Mouse (Mus musculus): ENCODE measurements around the gene Krt13. TPM values are rescaled to one million over a fixed set of nuclear protein-coding genes. Genes with fewer than 3 reads are reported as not detected.

Krt13 gene
- polyA plus RNA-seq (2016; fragmentation: Nextera tagmentation; extraction: Ambion mirVana) = not detected in 2 replicates

- Histone ChIP-seq H3K27me3 (ENCODE audit: low read depth, poor library complexity, severe bottlenecking) (no peaks in the 10 kb centered on the region), H3K4me1 (peaks cover 5% of the 10 kb centered on the region; the same call in 1 of the 2 replicates), H3K27ac (no peak within 1 kb of the TSS), H3K36me3 (no peaks in the 10 kb centered on the region), H3K4me3 (no peak within 1 kb of the TSS), H3K9me3 (replicated peaks) (no peaks in the 10 kb centered on the region)
- no peak for DNase-seq (ENCODE audit: low spot score)
- 80% methylated on average over 3 of the region's 3 CpGs for WGBS
Observed at GRCm38 (mm10) chr11:100121466-100121865, at the start of gene Krt13. Gene Krt13 (minus strand): TSS chr11:100121566.

- whole genome bisulfite sequencing = 36% methylated on average over 14 of the region's 14 CpGs
- Histone ChIP-seq H3K4me1 (peaks cover 23% of the 10 kb centered on the region), H3K36me3 (no peaks in the 10 kb centered on the region), H3K27me3 (ENCODE audit: low read depth, poor library complexity, severe bottlenecking) (no peaks in the 10 kb centered on the region), H3K9me3 (replicated peaks) (no peaks in the 10 kb centered on the region), H3K27ac (peak overlapping the region; percentile 47), H3K4me3 (no peak overlapping the region)
- DNase-seq (ENCODE audit: low spot score) = peak; percentile 91
Observed at GRCm38 (mm10) chr11:100168765-100169762, 47.7 kb upstream of the Krt13 start.

GRCm38 (mm10) chr11:100168071-100168470 is 46.7 kb upstream of the Krt13 start:
- 73% methylated on average over 8 of the region's 8 CpGs for WGBS
- no peak for DNase-seq (ENCODE audit: low spot score)
- Histone ChIP-seq H3K36me3 (no peaks in the 10 kb centered on the region), H3K9me3 (replicated peaks) (no peaks in the 10 kb centered on the region), H3K27me3 (ENCODE audit: low read depth, poor library complexity, severe bottlenecking) (no peaks in the 10 kb centered on the region), H3K4me3 (no peak overlapping the region), H3K4me1 (peaks cover 25% of the 10 kb centered on the region), H3K27ac (peak overlapping the region; percentile 31)

- peak overlapping the region; percentile 30; the same call in 1 of the 2 replicates for H3K27ac ChIP-seq
- no peak for DNase-seq (ENCODE audit: low spot score)
- 61% methylated on average over 7 of the region's 7 CpGs for WGBS
Observed at GRCm38 (mm10) chr11:100164392-100164791, 43.0 kb upstream of the Krt13 start.

GRCm38 (mm10) chr11:100157908-100158477 is 36.6 kb upstream of the Krt13 start:
- Histone ChIP-seq H3K27ac (no peak overlapping the region), H3K4me1 (peaks cover 4% of the 10 kb centered on the region), H3K36me3 (no peaks in the 10 kb centered on the region), H3K4me3 (no peak overlapping the region), H3K27me3 (ENCODE audit: low read depth, poor library complexity, severe bottlenecking) (no peaks in the 10 kb centered on the region), H3K9me3 (replicated peaks) (no peaks in the 10 kb centered on the region)
- 60% methylated on average over 6 of the region's 6 CpGs for WGBS
- no peak for DNase-seq (ENCODE audit: low spot score)

More at GRCm38 (mm10) chr11:100164392-100164791, 43.0 kb upstream of the Krt13 start:
- Histone ChIP-seq H3K36me3 (no peaks in the 10 kb centered on the region), H3K4me3 (no peak overlapping the region), H3K9me3 (replicated peaks) (no peaks in the 10 kb centered on the region), H3K4me1 (peaks cover 25% of the 10 kb centered on the region), H3K27me3 (ENCODE audit: low read depth, poor library complexity, severe bottlenecking) (no peaks in the 10 kb centered on the region)

GRCm38 (mm10) chr11:100157331-100157730 is 36.0 kb upstream of the Krt13 start:
- Histone ChIP-seq H3K9me3 (replicated peaks) (no peaks in the 10 kb centered on the region), H3K36me3 (no peaks in the 10 kb centered on the region), H3K4me1 (peaks cover 4% of the 10 kb centered on the region), H3K4me3 (no peak overlapping the region), H3K27ac (no peak overlapping the region), H3K27me3 (ENCODE audit: low read depth, poor library complexity, severe bottlenecking) (no peaks in the 10 kb centered on the region)
- 83% methylated on average over 3 of the region's 3 CpGs for WGBS
- DNase-seq (ENCODE audit: low spot score) = no peak

- Histone ChIP-seq H3K4me3 (no peak overlapping the region), H3K27me3 (ENCODE audit: low read depth, poor library complexity, severe bottlenecking) (no peaks in the 10 kb centered on the region), H3K4me1 (peaks cover 4% of the 10 kb centered on the region), H3K27ac (no peak overlapping the region), H3K36me3 (no peaks in the 10 kb centered on the region), H3K9me3 (replicated peaks) (no peaks in the 10 kb centered on the region)
- 76% methylated on average over 8 of the region's 8 CpGs for WGBS
- no peak for DNase-seq (ENCODE audit: low spot score)
Observed at GRCm38 (mm10) chr11:100155497-100156255, 34.3 kb upstream of the Krt13 start.

GRCm38 (mm10) chr11:100148615-100149330 is 27.4 kb upstream of the Krt13 start, which contains the start of gene Krt19:
Gene Krt19 (minus strand): TSS chr11:100148665.
- Histone ChIP-seq H3K27me3 (ENCODE audit: low read depth, poor library complexity, severe bottlenecking) (peaks cover 38% of the 10 kb centered on the region), H3K36me3 (no peaks in the 10 kb centered on the region), H3K9me3 (replicated peaks) (no peaks in the 10 kb centered on the region), H3K27ac (no peak within 1 kb of the TSS), H3K4me1 (peaks cover 28% of the 10 kb centered on the region), H3K4me3 (no peak within 1 kb of the TSS)
- WGBS = 59% methylated on average over 9 of the region's 9 CpGs
- no peak for DNase-seq (ENCODE audit: low spot score)

GRCm38 (mm10) chr11:100147566-100148353 is 26.4 kb upstream of the Krt13 start:
- Histone ChIP-seq H3K9me3 (replicated peaks) (no peaks in the 10 kb centered on the region), H3K4me1 (peaks cover 28% of the 10 kb centered on the region), H3K27me3 (ENCODE audit: low read depth, poor library complexity, severe bottlenecking) (peaks cover 40% of the 10 kb centered on the region), H3K27ac (no peak overlapping the region), H3K36me3 (no peaks in the 10 kb centered on the region), H3K4me3 (no peak overlapping the region)
- no peak for DNase-seq (ENCODE audit: low spot score)
- WGBS = 44% methylated on average over 5 of the region's 5 CpGs

GRCm38 (mm10) chr11:100145858-100146560 is 24.6 kb upstream of the Krt13 start:
- Histone ChIP-seq H3K9me3 (replicated peaks) (no peaks in the 10 kb centered on the region), H3K4me1 (peaks cover 29% of the 10 kb centered on the region), H3K27ac (no peak overlapping the region), H3K27me3 (ENCODE audit: low read depth, poor library complexity, severe bottlenecking) (peaks cover 40% of the 10 kb centered on the region), H3K4me3 (peak overlapping the region; percentile 40), H3K36me3 (no peaks in the 10 kb centered on the region)
- 2% methylated on average over 13 of the region's 13 CpGs for WGBS
- peak; percentile 37 for DNase-seq (ENCODE audit: low spot score)

GRCm38 (mm10) chr11:100145104-100145503 is 23.7 kb upstream of the Krt13 start:
- Histone ChIP-seq H3K9me3 (replicated peaks) (no peaks in the 10 kb centered on the region), H3K36me3 (no peaks in the 10 kb centered on the region), H3K4me1 (peaks cover 27% of the 10 kb centered on the region), H3K4me3 (peak overlapping the region; percentile 40), H3K27ac (no peak overlapping the region), H3K27me3 (ENCODE audit: low read depth, poor library complexity, severe bottlenecking) (peaks cover 40% of the 10 kb centered on the region)
- 2% methylated on average over 20 of the region's 20 CpGs for WGBS
- DNase-seq (ENCODE audit: low spot score) = peak; percentile 44
